Mouse (Mus musculus) C2C12 (cell line): ENCODE results near the gene Cacnb2. TPM values are rescaled to one million over a fixed set of nuclear protein-coding genes. Genes with fewer than 3 reads are reported as not detected.

Source experiments
- H3K27me3 ChIP-seq: one replicate; pipeline ENCODE4 v1.6.1; 2011; ENCODE audit not compliant: control insufficient read depth, insufficient read depth, insufficient read length
- H3K36me3 ChIP-seq: one replicate; pipeline ENCODE4 v1.6.1; 2011; ENCODE audit not compliant: control insufficient read depth, insufficient read depth
- H3K4me3 ChIP-seq: one replicate; pipeline ENCODE4 v1.5.1; 2011; ENCODE audit warnings: mild to moderate bottlenecking, control low read depth; ENCODE audit not compliant: poor library complexity, insufficient read depth, severe bottlenecking
- H3K79me2 ChIP-seq: one replicate; pipeline ENCODE4 v1.6.1; 2011; ENCODE audit not compliant: control insufficient read depth, insufficient read depth
- H3K79me3 ChIP-seq: one replicate; pipeline ENCODE4 v1.6.1; 2011; ENCODE audit warnings: low read depth, control low read depth
- H3ac ChIP-seq: one replicate; pipeline ENCODE3; 2011; ENCODE audit warnings: low read depth; ENCODE audit not compliant: control insufficient read depth, insufficient read length
- CEBPB ChIP-seq: IDR thresholded peaks from one replicate; pipeline ENCODE4 v1.6.1; 2011; ENCODE audit warnings: low read depth, mild to moderate bottlenecking, control low read depth, moderate library complexity
- CTCF ChIP-seq: IDR thresholded peaks from one replicate; pipeline ENCODE4 v1.5.1; 2011; ENCODE audit not compliant: control insufficient read depth, insufficient read depth, insufficient read length
- FOSL1 ChIP-seq: IDR thresholded peaks from one replicate; pipeline ENCODE4 v1.8.0; 2011; ENCODE audit warnings: mild to moderate bottlenecking, low read length; ENCODE audit not compliant: poor library complexity, insufficient read depth, severe bottlenecking
- MAX ChIP-seq: IDR thresholded peaks from one replicate; pipeline ENCODE4 v1.6.1; 2011; ENCODE audit warnings: mild to moderate bottlenecking, control low read depth
- MYOD1 ChIP-seq: IDR thresholded peaks from one replicate; pipeline ENCODE4 v1.6.1; 2011; ENCODE audit warnings: low read depth; ENCODE audit not compliant: control insufficient read depth, insufficient read length
- MYOG ChIP-seq: IDR thresholded peaks from one replicate; pipeline ENCODE4 v1.6.1; 2011; ENCODE audit not compliant: control insufficient read depth, insufficient read length; ENCODE audit errors: extremely low read depth
- USF1 ChIP-seq: IDR thresholded peaks from one replicate; pipeline ENCODE4 v1.6.1; 2011; ENCODE audit warnings: low read depth, mild to moderate bottlenecking, control low read depth, moderate library complexity
- polyA plus RNA-seq: library from polyadenylated mRNA; unstranded; fragments of >200 nt; fragmentation: generic; extraction: Trizol; gene quantifications from one replicate; pipeline ENCODE4 v1.2.1, GENCODE M21; 2012; ENCODE audit warnings: missing spikeins

Gene Cacnb2
- polyA plus RNA-seq, 1 experiment, result 2.4 TPM

GRCm38 (mm10) chr2:14738927-14739326 lies 136.0 kb downstream of the Cacnb2 start:
- no peaks in the 10 kb centered on the region for H3K79me2 ChIP-seq
- peaks cover under 1% of the 10 kb centered on the region for H3K79me3 ChIP-seq
- TF ChIP-seq FOSL1, result no peak
- no peak for TF ChIP-seq USF1
- no peak for TF ChIP-seq CEBPB
- no peak for TF ChIP-seq MAX
- TF ChIP-seq MYOG, result no peak
- TF ChIP-seq MYOD1, result no peak
- no peak for TF ChIP-seq CTCF
- no peaks in the 10 kb centered on the region for H3K36me3 ChIP-seq
- H3ac ChIP-seq, result no peak overlapping the region
- no peaks in the 10 kb centered on the region for H3K27me3 ChIP-seq
- no peak overlapping the region for H3K4me3 ChIP-seq

DNA sequence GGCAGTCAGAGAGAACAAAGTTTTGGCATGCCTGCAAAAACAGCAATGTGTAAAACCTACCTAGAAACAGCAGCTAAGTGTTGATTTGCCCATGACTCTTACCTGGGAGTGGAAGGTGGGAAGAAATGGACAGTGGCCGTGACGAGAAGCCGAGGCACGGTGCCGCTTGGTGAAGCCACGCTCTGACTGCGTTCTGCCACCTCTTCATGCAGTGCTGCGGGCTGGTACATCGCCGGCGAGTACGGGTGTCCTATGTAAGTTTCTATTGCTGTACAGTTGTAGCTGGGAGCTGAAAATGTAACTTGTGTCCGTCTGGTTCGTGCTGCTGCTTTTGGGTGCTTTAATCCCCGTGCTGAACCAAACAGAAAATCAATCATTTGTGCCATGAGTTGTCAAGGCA lies 136.6 kb downstream of the Cacnb2 start:
- H3K27me3 ChIP-seq, result no peaks in the 10 kb centered on the region
- H3K36me3 ChIP-seq, result no peaks in the 10 kb centered on the region
- peaks cover 2% of the 10 kb centered on the region for H3K79me3 ChIP-seq
- H3ac ChIP-seq, result no peak overlapping the region
- H3K4me3 ChIP-seq, result no peak overlapping the region
- no peaks in the 10 kb centered on the region for H3K79me2 ChIP-seq
- TF ChIP-seq USF1, result no peak
- no peak for TF ChIP-seq CEBPB
- no peak for TF ChIP-seq MAX
- TF ChIP-seq MYOG, result no peak

- Histone ChIP-seq H3K4me3 (no peak overlapping the region), H3K79me2 (no peaks in the 10 kb centered on the region), H3K79me3 (peaks cover 2% of the 10 kb centered on the region), H3K36me3 (no peaks in the 10 kb centered on the region), H3ac (no peak overlapping the region), H3K27me3 (no peaks in the 10 kb centered on the region)
- TF ChIP-seq CEBPB (no peak), CTCF (no peak), FOSL1 (no peak), MYOD1 (no peak), MYOG (no peak), MAX (no peak), USF1 (no peak)
These were observed 137.5 kb downstream of the Cacnb2 start for GRCm38 (mm10) chr2:14740359-14740758.

GRCm38 (mm10) chr2:14744761-14745160 lies 141.9 kb downstream of the Cacnb2 start:
- H3K4me3 ChIP-seq, result no peak overlapping the region
- no peak for TF ChIP-seq MAX
- no peak overlapping the region for H3ac ChIP-seq
- H3K36me3 ChIP-seq, result no peaks in the 10 kb centered on the region
- H3K79me2 ChIP-seq, result peaks cover 5% of the 10 kb centered on the region
- H3K27me3 ChIP-seq, result no peaks in the 10 kb centered on the region
- peaks cover 2% of the 10 kb centered on the region for H3K79me3 ChIP-seq

DNA sequence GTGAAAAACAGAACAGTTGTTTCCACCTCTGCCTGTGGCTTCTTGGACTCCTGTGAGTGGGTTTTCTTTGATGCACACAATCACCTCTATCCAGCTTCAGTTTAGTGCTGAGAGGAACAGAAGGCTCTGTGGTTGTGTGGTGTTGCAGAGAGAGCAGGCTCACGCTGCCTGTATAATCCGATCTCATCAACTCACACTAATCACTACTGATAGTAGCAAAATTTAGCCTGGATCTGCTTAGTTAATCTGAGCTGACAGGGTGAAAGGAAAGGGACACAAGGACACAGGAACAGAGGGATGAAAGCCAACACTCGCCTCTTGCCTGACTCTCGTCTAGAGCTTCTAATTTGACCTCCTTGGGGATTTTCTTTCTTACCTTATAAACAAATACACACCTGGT lies 160.0 kb downstream of the Cacnb2 start:
- TF ChIP-seq FOSL1 (no peak), MYOG (no peak), USF1 (no peak), CEBPB (no peak), CTCF (no peak), MYOD1 (no peak), MAX (no peak)
- Histone ChIP-seq H3ac (no peak overlapping the region), H3K27me3 (no peaks in the 10 kb centered on the region), H3K79me3 (no peaks in the 10 kb centered on the region), H3K36me3 (no peaks in the 10 kb centered on the region), H3K4me3 (no peak overlapping the region), H3K79me2 (no peaks in the 10 kb centered on the region)

- no peak for TF ChIP-seq CTCF
- no peak for TF ChIP-seq MYOD1
- TF ChIP-seq FOSL1, result no peak
- no peak for TF ChIP-seq MAX
- TF ChIP-seq USF1, result no peak
- TF ChIP-seq MYOG, result no peak
- TF ChIP-seq CEBPB, result no peak
- Histone ChIP-seq H3K79me3 (no peaks in the 10 kb centered on the region), H3K79me2 (no peaks in the 10 kb centered on the region), H3ac (no peak overlapping the region), H3K27me3 (no peaks in the 10 kb centered on the region), H3K4me3 (no peak overlapping the region), H3K36me3 (no peaks in the 10 kb centered on the region)
These were observed 161.0 kb downstream of the Cacnb2 start for GRCm38 (mm10) chr2:14763931-14764330.
